Mouse (Mus musculus): ENCODE measurements at regions not wholly inside any gene's neighbourhood (a gene's known extent, or its start where the extent isn't known, plus 50 kb on each side); places are given as distances from the start of the nearest gene placed in this dataset.

DNA sequence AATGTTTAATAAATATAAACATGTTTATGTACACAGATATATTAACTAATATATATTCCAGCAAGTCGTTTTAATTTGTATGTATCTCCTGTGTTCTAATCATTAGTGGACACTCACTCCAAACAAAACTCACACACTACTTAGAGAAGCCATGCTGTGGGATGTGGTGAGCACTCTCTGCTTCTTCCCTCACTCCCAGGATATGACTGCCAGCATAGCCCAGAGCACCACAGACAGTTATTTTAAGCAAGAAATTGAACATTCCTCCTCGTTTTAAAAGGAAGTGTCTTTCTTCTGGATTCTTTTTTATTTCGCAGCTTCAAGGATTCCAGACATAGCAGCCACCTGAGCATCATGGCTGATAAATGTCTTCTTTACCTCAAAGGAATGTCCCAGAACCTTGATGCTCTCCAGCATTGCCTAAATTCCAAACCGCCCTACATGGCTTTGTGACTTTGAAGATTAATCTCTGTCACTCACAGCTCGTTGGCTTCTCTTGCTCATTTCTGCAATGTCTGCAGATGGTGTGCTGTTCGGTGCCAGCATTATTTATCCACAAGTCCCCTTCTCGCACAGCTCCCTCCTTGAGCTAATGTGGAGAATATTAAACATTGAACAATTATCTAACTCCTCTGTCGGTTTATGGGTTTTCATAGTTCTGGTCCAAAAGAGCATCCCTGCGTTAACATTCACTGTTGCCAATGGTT is 992.3 kb upstream of the Gm7489 start:
- TF ChIP-seq CTCF (IDR thresholded peaks at IDR 0.05; ENCODE audit: low read depth) (no peak), EP300 (IDR thresholded peaks at IDR 0.05; ENCODE audit: low read depth) (no peak)
